Mouse (Mus musculus): ENCODE results near the gene Tesmin. TPM values are rescaled to one million over a fixed set of nuclear protein-coding genes. Genes with fewer than 3 reads are reported as not detected.

Gene Tesmin
- polyA plus RNA-seq, 1 experiment from 2014 or later: 0.36 TPM

- H3K4me2 ChIP-seq (ENCODE audit: low read depth, severe bottlenecking): no peak overlapping the region
- no peak for DNase-seq (ENCODE audit: low spot score)
- H3K27me3 ChIP-seq (ENCODE audit: control insufficient read depth, insufficient read depth, low read length): no peaks in the 10 kb centered on the region
- no peaks in the 10 kb centered on the region for H3K9me3 ChIP-seq (ENCODE audit: control insufficient read depth, low read length)
- WGBS: 81% methylated on average over 6 of the region's 6 CpGs
- no peak overlapping the region for H3K4me3 ChIP-seq (ENCODE audit: low read depth, low read length)
- H3K9ac ChIP-seq (ENCODE audit: low read length): no peak overlapping the region
- H3K36me3 ChIP-seq (ENCODE audit: control insufficient read depth, insufficient read depth, low read length): no peaks in the 10 kb centered on the region
- H3K27ac ChIP-seq (replicated peaks; ENCODE audit: low read depth, low read length): no peak overlapping the region
- H3K4me1 ChIP-seq (ENCODE audit: control insufficient read depth, insufficient read depth, low read length): no peaks in the 10 kb centered on the region
- ATAC-seq (ENCODE audit: insufficient number of reproducible peaks, low FRiP score, low TSS enrichment, low read depth): no peak
Observed at GRCm38 (mm10) chr19:3402390-3402789, 13.7 kb downstream of the Tesmin start.

DNA sequence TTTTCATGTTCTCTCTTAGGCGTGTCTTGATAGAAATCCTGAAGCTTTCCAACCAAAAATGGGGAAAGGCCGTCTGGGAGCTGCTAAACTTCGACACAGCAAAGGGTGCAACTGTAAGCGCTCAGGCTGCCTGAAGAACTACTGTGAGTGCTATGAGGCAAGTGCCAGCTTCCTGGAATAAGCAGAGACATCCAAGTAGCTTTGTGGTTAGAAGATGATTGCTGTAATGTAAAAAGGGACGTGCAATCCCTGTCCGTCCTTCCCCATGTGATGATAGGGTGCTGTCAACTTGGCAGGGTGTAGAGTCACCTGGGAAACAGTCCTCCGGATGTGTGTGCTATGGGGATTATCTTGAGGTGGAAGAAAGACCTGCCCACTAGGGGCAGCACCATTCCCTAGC lies 15.4 kb downstream of the Tesmin start:
- H3K4me3 ChIP-seq (ENCODE audit: low read depth, low read length): no peak overlapping the region
- DNase-seq (ENCODE audit: low spot score) (no peak), ATAC-seq (ENCODE audit: insufficient number of reproducible peaks, low FRiP score, low TSS enrichment, low read depth) (no peak)
- no peaks in the 10 kb centered on the region for H3K4me1 ChIP-seq (ENCODE audit: control insufficient read depth, insufficient read depth, low read length)
- H3K36me3 ChIP-seq (ENCODE audit: control insufficient read depth, insufficient read depth, low read length): no peaks in the 10 kb centered on the region
- H3K4me2 ChIP-seq (ENCODE audit: low read depth, severe bottlenecking): no peak overlapping the region
- H3K9me3 ChIP-seq (ENCODE audit: control insufficient read depth, low read length): no peaks in the 10 kb centered on the region
- H3K27me3 ChIP-seq (ENCODE audit: control insufficient read depth, insufficient read depth, low read length): no peaks in the 10 kb centered on the region
- 87% methylated on average over 7 of the region's 7 CpGs for WGBS
- H3K27ac ChIP-seq (replicated peaks; ENCODE audit: low read depth, low read length): no peak overlapping the region
- no peak overlapping the region for H3K9ac ChIP-seq (ENCODE audit: low read length)

DNA sequence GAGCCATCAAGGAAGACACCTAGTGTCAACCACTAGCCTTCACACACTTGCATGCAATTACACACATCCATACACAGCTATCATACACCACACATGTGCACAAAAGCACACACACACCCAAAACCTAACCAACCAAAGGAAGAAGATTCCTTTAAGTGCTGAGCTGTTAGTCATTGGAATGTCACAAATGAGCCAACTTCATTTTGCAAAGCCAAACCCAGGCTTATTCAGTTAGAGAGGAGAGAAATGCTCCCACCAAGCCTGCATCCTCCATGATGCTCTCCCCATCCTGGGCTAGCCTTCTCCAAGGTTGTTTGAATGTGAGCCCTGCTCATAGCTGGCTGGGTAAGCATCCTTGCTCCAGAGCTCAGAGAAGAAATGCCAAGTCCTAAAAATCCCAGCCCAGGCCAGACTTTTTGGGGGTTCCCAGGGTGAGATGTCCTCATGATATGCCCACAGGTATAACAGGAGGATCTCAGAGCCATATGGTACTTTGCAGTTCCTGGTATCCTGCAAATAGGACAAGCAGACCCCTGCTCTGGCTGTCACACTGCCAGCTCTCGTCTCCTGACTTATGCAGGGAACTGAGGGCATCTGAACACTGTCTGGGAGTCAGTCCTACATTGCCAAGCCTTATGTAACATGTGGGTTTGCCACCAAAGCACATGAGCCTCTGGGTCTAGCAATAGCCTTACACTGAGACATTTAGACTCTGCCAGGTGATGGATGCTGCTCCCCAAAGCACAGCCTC lies 17.0 kb downstream of the Tesmin start:
- WGBS: 72% methylated on average over 1 of the region's 1 CpGs
- no peak for DNase-seq (ENCODE audit: low spot score)
- Histone ChIP-seq H3K36me3 (ENCODE audit: control insufficient read depth, insufficient read depth, low read length) (no peaks in the 10 kb centered on the region), H3K4me1 (ENCODE audit: control insufficient read depth, insufficient read depth, low read length) (no peaks in the 10 kb centered on the region), H3K27ac (replicated peaks; ENCODE audit: low read depth, low read length) (no peak overlapping the region), H3K27me3 (ENCODE audit: control insufficient read depth, insufficient read depth, low read length) (no peaks in the 10 kb centered on the region), H3K4me3 (ENCODE audit: low read depth, low read length) (no peak overlapping the region), H3K9ac (ENCODE audit: low read length) (no peak overlapping the region), H3K9me3 (ENCODE audit: control insufficient read depth, low read length) (no peaks in the 10 kb centered on the region), H3K4me2 (ENCODE audit: low read depth, severe bottlenecking) (no peak overlapping the region)
- no peak for ATAC-seq (ENCODE audit: insufficient number of reproducible peaks, low FRiP score, low TSS enrichment, low read depth)

DNA sequence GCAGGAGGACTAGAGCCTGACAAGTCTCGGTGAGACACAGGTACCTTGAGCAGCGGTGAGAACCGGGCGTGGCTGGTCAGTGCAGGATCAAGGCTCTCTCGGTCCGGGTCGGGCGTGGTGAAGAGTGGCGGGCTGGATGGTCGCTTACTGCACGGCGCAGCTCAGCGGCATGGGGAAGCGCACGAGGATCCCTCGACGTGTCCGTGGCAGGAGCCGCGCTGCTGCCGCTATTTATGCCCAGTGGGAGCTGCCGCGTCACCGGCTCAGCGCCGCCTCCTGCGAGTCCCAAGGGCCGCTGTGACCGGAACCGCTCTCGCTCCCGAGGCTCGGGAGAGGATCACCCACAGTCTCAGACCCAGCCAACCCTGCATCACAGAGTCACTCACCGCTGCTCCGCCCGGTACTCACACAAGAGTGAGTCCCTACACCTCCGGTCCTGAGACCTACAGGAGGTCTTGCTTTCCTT lies 25.6 kb downstream of the Tesmin start, which contains the start of gene Gal:
Gene Gal, minus strand, starts transcription at position 277 of the 466 bp plus-strand sequence.
- WGBS: under 1% methylated on average over 37 of the region's 37 CpGs
- Histone ChIP-seq H3K27me3 (ENCODE audit: control insufficient read depth, insufficient read depth, low read length) (peaks cover 22% of the 10 kb centered on the region), H3K27ac (replicated peaks; ENCODE audit: low read depth, low read length) (no peak within 1 kb of the TSS), H3K4me2 (ENCODE audit: low read depth, severe bottlenecking) (peak within 1 kb of the TSS; percentile 66), H3K9ac (ENCODE audit: low read length) (peak within 1 kb of the TSS; percentile 2; the same call in 1 of the 2 replicates), H3K4me1 (ENCODE audit: control insufficient read depth, insufficient read depth, low read length) (no peaks in the 10 kb centered on the region), H3K9me3 (ENCODE audit: control insufficient read depth, low read length) (no peaks in the 10 kb centered on the region), H3K4me3 (ENCODE audit: low read depth, low read length) (peak within 1 kb of the TSS; percentile 30), H3K36me3 (ENCODE audit: control insufficient read depth, insufficient read depth, low read length) (no peaks in the 10 kb centered on the region)
- DNase-seq (ENCODE audit: low spot score) (peak; percentile 28), ATAC-seq (ENCODE audit: insufficient number of reproducible peaks, low FRiP score, low TSS enrichment, low read depth) (no peak)

DNA sequence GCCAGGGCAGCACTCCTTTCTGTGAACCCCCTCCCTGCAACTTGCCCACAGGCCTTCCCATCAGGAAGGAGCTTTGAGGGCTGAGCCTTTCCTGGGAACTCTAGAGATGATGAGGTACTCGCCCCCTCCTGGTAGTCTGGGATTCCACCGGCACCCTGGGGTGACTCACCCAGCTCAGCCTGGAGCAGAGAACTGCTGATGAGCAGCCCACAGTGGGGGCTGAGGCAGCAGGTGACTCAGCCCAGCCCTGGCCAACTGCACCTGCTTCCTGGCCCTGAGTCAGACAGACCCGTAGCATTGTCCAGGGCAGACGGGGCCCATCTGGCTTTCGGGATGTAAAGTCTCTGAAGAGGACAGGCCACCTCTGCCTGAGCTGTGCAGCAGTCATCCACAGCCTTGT lies 30.6 kb downstream of the Tesmin start:
- WGBS: 68% methylated on average over 5 of the region's 5 CpGs
- ATAC-seq (ENCODE audit: insufficient number of reproducible peaks, low FRiP score, low TSS enrichment, low read depth): no peak
- Histone ChIP-seq H3K4me3 (ENCODE audit: low read depth, low read length) (no peak overlapping the region), H3K36me3 (ENCODE audit: control insufficient read depth, insufficient read depth, low read length) (no peaks in the 10 kb centered on the region), H3K27me3 (ENCODE audit: control insufficient read depth, insufficient read depth, low read length) (peaks cover 13% of the 10 kb centered on the region), H3K4me2 (ENCODE audit: low read depth, severe bottlenecking) (no peak overlapping the region), H3K9me3 (ENCODE audit: control insufficient read depth, low read length) (no peaks in the 10 kb centered on the region), H3K27ac (replicated peaks; ENCODE audit: low read depth, low read length) (no peak overlapping the region), H3K4me1 (ENCODE audit: control insufficient read depth, insufficient read depth, low read length) (no peaks in the 10 kb centered on the region), H3K9ac (ENCODE audit: low read length) (no peak overlapping the region)
- DNase-seq (ENCODE audit: low spot score): no peak

- ATAC-seq (ENCODE audit: insufficient number of reproducible peaks, low FRiP score, low TSS enrichment, low read depth) (no peak), DNase-seq (ENCODE audit: low spot score) (no peak)
- Histone ChIP-seq H3K27me3 (ENCODE audit: control insufficient read depth, insufficient read depth, low read length) (no peaks in the 10 kb centered on the region), H3K27ac (replicated peaks; ENCODE audit: low read depth, low read length) (no peak overlapping the region), H3K4me3 (ENCODE audit: low read depth, low read length) (no peak overlapping the region), H3K9ac (ENCODE audit: low read length) (no peak overlapping the region), H3K4me1 (ENCODE audit: control insufficient read depth, insufficient read depth, low read length) (no peaks in the 10 kb centered on the region), H3K36me3 (ENCODE audit: control insufficient read depth, insufficient read depth, low read length) (no peaks in the 10 kb centered on the region), H3K4me2 (ENCODE audit: low read depth, severe bottlenecking) (no peak overlapping the region), H3K9me3 (ENCODE audit: control insufficient read depth, low read length) (no peaks in the 10 kb centered on the region)
- WGBS: 73% methylated on average over 6 of the region's 6 CpGs
Observed at GRCm38 (mm10) chr19:3422488-3422887, 33.8 kb downstream of the Tesmin start.

DNA sequence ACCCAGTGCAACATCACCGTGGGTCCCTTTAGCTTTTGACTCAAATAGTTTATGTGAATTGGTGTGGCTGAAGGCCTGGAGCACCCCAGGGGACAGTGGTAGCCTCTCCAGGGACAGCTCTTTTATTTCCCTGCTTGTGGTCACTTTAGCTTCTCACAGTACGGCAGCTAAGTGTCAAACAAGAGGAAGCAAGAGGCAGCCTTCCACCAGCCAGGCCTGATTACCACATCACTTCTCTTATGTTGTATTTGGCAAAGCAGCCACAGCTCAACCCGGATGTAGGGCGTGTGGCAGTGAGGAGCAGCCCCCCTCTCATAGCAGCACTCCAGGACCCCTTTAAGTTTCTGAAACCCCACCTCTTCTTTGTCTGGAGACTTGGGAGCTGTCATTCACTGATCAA lies 34.3 kb downstream of the Tesmin start:
- H3K4me2 ChIP-seq (ENCODE audit: low read depth, severe bottlenecking): no peak overlapping the region
- no peak overlapping the region for H3K4me3 ChIP-seq (ENCODE audit: low read depth, low read length)
- DNase-seq (ENCODE audit: low spot score): no peak
- H3K27ac ChIP-seq (replicated peaks; ENCODE audit: low read depth, low read length): no peak overlapping the region
- 56% methylated on average over 4 of the region's 4 CpGs for WGBS
- H3K9ac ChIP-seq (ENCODE audit: low read length): no peak overlapping the region
- H3K4me1 ChIP-seq (ENCODE audit: control insufficient read depth, insufficient read depth, low read length): no peaks in the 10 kb centered on the region
- no peaks in the 10 kb centered on the region for H3K27me3 ChIP-seq (ENCODE audit: control insufficient read depth, insufficient read depth, low read length)
- no peaks in the 10 kb centered on the region for H3K36me3 ChIP-seq (ENCODE audit: control insufficient read depth, insufficient read depth, low read length)
- H3K9me3 ChIP-seq (ENCODE audit: control insufficient read depth, low read length): no peaks in the 10 kb centered on the region
- no peak for ATAC-seq (ENCODE audit: insufficient number of reproducible peaks, low FRiP score, low TSS enrichment, low read depth)

- 36% methylated on average over 2 of the region's 2 CpGs for WGBS
- no peaks in the 10 kb centered on the region for H3K36me3 ChIP-seq (ENCODE audit: control insufficient read depth, insufficient read depth, low read length)
- H3K4me3 ChIP-seq (ENCODE audit: low read depth, low read length): no peak overlapping the region
- no peak overlapping the region for H3K9ac ChIP-seq (ENCODE audit: low read length)
- DNase-seq (ENCODE audit: low spot score) (no peak), ATAC-seq (ENCODE audit: insufficient number of reproducible peaks, low FRiP score, low TSS enrichment, low read depth) (no peak)
- H3K4me2 ChIP-seq (ENCODE audit: low read depth, severe bottlenecking): no peak overlapping the region
- H3K9me3 ChIP-seq (ENCODE audit: control insufficient read depth, low read length): no peaks in the 10 kb centered on the region
- no peak overlapping the region for H3K27ac ChIP-seq (replicated peaks; ENCODE audit: low read depth, low read length)
- no peaks in the 10 kb centered on the region for H3K27me3 ChIP-seq (ENCODE audit: control insufficient read depth, insufficient read depth, low read length)
- no peaks in the 10 kb centered on the region for H3K4me1 ChIP-seq (ENCODE audit: control insufficient read depth, insufficient read depth, low read length)
Observed at GRCm38 (mm10) chr19:3424214-3424613, 35.6 kb downstream of the Tesmin start.

All from limb, embryonic 11.5 days (tissue).